Mouse (Mus musculus): ENCODE data around the gene Il17rc. TPM values are rescaled to one million over a fixed set of nuclear protein-coding genes. Genes with fewer than 3 reads are reported as not detected.

The Il17rc gene
- 1 to 10 TPM; 6.0 to 8.0 TPM for total RNA-seq (2021)
- long read RNA-seq, experiment 1, partial matches to known transcripts: 0 of 5 reads
- long read RNA-seq, experiment 1, other reads (novel, unspliced or antisense): 5 of 5 reads
- long read RNA-seq, experiment 2, partial matches to known transcripts: 1 of 7 reads
- long read RNA-seq, experiment 2, other reads (novel, unspliced or antisense): 6 of 7 reads

DNA sequence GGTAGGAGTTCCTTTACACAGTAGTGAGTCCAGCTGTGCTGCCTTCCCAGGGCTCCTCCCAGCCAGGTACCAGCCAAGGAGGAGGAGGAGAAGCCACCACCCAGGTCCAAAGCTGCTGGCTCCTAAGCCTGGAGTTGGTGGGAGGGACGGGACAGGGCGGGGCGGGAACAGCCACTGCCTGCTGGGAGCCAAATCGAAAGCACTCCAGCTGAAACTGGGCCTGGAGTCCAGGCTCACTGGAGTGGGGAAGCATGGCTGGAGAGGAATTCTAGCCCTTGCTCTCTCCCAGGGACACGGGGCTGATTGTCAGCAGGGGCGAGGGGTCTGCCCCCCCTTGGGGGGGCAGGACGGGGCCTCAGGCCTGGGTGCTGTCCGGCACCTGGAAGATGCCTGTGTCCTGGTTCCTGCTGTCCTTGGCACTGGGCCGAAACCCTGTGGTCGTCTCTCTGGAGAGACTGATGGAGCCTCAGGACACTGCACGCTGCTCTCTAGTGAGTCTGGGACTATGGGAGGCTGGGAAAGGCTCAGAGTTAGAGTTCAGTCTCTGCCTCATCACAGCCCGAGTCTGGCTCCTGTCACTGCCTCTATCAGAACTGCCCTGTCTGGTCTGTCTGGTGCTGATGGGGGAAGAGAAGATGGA, at the start of gene Il17rc:
Gene Il17rc (plus strand): TSS at position 131 of the 640 bp plus-strand sequence.
- peak; percentile 82 for DNase-seq

DNA sequence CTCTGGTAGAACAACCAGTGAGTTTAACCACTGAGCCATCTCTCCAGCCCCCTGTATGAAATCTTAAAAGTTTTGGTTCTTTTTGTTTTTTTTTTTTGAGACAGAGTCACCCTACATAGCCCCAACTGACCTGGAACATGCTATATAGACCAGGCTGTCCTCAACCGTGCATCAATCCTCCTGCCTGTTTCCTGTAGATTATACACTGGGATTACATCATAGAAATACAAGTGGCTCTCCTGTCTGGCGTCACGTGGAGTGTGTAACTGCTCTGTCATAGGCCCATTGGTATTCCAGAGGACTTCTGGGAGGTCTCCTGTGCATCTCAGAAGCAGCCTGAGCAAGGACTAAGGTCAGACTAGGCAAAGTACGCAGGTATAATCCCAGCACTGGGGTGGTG, 48.2 kb upstream of the Il17rc start:
- no peak for DNase-seq

DNA sequence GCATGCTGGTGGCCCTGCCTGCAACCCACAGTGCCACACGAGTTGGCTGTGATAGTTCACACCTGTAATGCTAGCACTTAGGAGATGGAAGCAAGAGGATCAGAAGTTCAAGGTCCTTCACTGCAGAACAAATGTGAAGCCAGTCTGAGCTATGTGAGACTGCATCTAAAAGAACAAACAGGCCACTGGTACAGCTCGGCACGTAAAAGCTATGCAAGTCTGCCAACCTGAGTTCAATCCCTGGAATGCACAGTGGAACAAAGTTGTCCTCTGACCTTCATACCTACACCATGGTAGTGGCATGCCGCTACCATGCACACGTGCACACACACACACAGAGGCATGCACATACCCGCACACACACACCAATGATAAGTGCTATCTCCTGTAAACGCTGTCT, 47.0 kb upstream of the Il17rc start:
- DNase-seq: no peak

DNA sequence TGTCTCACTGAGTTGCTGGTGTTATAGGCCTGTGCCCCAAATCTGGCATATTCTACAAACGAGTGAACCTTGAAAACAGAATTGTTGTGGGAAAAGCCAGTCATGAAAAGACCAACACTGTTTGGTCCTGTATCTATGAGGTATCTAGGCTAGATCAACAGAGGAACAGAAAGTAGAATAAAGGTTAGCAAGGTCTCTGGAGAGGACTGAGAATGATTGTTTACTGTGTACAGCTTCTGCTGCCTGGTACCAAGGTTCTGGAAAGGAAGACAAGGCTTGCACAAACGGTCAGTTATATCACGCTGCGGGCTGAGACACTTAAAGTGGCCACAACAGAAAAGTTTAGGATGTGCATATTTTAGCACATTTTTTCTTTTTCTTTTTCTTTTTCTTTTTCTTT, 44.5 kb upstream of the Il17rc start:
- no peak for DNase-seq

DNA sequence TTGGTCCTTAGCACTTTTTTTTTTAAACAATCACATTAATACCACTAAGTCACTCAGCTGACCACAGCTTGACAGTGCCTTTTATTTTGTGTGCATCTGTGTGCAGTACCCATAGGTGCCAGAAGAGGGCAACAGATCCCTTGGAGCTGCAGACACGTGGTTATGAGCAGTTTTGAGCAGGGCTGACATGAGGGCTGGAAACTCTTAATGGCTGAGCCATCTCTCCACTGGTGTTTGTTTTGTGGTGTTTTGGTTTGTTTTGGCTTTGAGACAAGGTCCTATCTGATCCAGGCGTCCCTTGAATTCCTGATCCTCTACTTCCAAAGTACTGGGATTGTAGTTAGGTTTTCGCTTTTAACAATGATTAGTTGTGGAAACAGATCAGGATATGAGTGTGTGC, 43.8 kb upstream of the Il17rc start:
- DNase-seq: no peak

DNA sequence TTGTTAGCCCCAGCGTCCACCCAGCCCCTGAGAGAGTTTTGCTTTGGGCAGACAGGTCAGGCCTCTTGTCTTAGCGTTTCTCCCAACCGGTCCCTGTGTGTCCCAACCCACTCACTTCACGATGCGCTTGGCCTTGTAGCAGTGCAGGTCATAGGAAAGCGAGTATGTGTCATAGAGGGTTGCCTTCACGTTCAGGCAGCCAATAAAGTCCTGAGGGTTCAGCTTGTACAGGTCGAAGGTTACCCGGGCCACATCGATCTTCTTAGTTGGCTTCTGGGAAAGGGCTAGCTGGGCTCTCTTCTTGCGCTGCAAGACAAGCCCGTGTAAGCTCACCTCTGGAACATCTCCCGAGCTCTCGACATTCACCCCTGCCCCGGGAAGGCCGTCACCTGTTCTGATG, 43.2 kb upstream of the Il17rc start:
- DNase-seq: no peak

DNA sequence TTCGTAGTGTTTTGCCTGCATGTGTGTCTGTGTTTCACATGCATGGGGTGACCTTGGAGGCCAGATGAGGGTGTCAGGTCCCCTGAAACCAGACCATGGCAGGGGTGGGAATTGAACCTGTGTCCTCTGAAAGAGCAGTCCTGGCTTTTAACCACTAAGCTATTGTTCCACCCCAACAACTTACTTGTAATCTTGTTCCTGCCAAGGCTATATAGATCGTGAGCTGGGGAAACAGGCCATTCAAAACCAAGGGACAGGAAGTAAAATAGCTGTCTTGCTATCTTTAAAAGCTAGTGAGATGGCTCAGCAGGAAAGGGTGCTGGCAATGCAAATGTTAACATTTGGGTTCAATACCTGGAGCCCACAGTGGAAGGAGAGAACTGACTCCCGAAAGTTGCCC, 41.3 kb upstream of the Il17rc start:
- no peak for DNase-seq

DNA sequence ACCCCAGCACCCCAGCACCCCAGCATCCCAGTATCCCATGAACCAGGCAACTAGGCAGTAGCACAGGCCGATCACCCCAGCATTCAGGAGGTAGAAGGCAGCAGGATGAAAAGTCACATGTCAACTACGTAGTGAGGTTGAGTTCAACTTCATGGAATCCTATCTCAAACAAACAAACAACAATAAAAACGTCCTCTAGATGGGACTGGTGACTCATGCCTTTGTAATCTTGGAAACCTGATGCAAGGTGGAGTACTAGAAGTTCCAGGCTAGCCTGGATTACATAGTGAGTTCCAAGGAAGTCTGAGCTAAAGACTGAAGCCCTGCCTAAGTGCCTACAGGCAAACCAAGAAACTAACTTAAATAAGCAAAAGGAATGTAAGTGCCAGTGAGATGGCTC, 40.4 kb upstream of the Il17rc start:
- no peak for DNase-seq

DNA sequence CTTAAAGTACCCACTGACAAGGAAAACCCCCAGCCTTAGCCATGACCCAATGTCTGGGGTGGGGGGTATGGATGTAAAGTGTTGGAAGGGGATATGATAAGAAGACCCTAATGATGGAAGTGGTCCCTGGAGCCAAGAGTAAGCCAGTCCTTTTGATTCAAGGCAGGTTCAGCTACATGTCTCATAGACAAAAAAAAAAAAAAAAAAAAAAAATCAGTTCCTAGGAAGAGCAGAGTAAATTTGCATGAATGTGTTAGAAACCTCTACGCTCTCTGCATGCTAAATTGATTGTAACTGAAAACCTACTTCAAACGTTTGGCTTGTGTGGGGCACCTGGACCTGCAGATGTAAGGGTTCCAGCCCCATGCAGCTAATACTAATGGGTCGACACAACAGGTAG, 39.4 kb upstream of the Il17rc start:
- DNase-seq: no peak

DNA sequence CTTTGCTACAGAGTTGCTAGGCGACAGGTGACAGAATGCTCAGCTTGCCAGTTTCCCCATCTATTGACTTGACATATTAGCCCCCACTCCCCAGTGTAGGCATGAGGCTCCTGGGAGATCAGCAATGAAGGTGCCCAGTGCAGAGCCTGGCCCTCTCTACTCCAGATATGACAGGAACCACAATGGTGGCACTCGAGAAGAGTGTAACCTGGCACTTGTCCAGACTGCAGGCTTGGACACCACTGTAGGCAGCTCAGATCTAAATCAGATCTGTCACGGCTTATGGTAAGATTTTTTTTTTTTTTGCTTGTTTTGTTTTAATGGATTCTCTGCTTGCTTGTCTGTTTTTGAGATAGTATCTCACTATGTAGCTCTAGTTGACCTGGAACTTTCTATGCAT, 37.6 kb upstream of the Il17rc start:
- no peak for DNase-seq

DNA sequence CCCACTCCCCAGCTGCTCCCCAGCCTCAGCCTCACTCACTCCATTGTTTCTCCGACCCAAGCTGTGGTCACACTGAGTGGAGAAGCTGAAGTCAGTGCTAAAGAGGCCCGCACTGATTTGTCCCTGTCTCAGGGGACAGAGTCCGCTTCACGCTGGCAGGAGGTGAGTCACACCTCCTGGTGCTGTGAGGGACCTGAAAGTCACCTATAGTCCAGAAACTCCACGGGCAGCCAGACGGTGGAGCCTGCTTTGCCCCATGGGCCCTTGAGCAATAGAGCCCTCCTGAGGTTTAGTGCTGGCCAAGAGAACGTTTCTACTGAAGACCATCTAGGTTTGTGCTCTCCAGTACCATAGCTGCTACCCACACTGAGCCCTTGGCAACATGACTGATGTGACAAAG, 36.5 kb upstream of the Il17rc start:
- DNase-seq: no peak

DNA sequence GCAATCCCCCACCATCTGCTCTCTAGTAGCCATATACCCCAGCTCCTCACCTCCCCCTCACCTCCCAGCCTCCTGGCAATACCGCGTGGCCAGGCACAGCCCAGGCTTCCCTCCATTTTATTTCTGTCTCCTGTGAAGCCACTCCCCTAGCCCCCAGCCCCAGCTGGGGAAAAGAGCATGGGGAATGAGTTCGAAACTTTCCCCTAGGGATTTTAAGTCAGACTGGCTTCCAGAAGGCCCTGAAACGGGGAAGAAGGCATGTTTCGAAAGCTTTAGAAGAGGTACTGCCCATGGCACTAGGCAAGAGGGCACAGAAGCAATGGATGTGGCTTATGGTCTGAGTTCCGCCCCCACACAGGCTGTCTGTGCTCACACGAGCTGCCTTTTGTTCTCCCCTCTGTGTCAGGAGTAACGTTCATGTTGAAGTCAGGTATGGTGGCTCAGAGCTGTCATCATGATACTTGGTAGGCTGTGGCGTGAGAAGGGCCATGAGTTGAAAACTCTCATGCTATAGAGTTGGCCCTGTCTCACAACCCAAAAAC, 35.5 kb upstream of the Il17rc start, which contains the start of gene Cidec:
Gene Cidec (minus strand): TSS at position 97 of the 542 bp plus-strand sequence.
- no peak for DNase-seq

DNA sequence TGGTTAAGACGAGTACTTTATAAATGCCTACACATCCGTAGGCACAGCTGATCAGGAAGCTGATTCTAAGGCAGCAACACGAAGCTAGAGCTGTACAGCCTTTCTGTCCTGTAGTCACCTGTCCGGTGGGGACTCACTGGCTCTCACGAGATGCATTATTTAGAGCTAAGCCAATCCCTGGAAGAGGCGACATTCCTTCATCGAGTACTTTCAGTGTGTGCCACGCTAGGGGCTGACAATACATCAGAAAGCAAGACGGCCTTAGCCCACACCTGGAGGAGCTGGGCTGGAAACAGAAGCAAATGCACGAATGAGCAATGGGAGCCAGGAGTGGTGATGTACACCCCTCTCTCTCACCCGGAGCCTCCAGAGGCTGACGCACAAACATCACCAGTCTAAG, 34.1 kb upstream of the Il17rc start:
- DNase-seq: no peak

DNA sequence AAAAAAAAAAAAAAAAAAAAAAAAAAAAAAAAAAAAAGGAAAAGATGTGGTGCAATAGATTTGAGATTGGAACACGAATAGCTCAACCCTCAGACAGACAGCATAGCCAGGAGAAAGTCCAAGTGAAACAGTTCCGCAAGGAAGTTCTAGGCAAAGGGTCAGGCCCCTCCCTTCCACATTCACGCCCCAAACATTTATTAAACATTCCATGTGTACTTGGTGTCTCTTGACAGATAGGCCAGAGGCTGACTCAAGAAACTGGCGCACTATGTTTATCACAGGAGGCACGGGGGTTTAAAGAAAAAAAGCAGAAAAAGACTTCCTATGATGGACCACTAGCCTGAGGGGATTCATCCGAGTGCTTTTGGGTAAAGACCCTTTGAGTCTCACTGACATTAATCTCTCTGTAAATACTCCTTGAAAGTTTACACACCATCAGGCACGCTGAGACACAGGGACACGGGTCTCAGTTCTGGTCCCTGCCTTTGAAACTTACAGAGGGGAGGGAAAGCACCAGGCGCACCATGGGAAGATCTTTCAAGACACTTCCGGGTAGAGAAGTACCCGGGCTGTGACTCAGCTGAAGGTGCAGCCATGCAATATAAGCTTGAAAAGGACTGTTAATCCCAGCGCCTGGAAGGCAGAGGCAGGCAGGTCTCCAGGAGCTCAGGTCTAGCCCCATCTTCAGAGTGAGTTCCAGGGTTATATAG, 32.4 kb upstream of the Il17rc start:
- no peak for DNase-seq

DNA sequence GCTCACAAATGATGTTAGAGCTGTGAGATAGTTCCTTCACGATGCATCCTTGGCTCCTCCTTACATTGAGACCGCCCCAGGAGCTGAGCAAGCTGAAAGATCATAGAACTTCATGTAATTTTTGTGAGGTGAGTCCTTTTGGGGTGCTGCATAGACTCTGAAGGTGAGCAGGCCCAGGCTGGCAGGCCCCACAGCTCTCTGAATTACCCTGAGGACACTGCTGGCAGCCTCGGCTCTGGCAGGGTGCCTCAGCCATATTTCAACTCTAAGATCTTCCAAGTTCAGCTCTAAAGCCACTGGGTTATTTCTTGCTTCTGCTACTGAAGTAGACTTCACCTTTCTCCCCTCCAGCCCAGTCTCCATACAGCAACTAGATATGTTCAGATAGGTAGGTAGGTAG, 30.5 kb upstream of the Il17rc start:
- no peak for DNase-seq

DNA sequence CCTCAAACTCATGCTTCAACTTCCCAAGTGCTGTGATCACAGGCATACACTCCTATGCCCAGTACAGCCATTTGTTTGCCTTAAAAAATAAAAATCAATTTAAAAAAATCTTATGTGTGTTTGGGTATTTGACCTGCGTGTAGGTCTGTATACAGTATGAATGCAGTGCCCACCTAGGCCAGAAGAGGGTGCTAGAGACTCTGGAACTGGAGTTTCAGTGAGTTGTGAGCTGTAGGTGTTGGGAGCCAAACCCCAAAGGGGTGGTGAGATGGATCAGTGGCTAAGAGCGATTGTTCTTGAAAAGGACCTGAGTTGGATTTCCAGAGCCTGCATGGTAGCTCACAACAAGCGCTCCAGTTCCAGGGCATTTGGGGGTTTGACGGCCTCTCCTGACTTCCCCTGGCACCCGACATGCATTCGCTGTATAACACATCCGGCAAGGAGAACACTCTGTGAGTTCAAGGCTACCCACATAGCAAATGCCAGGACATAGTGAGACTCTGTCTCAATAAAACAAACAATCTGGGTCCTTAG, 30.0 kb upstream of the Il17rc start:
- peak; percentile 29 for DNase-seq

DNA sequence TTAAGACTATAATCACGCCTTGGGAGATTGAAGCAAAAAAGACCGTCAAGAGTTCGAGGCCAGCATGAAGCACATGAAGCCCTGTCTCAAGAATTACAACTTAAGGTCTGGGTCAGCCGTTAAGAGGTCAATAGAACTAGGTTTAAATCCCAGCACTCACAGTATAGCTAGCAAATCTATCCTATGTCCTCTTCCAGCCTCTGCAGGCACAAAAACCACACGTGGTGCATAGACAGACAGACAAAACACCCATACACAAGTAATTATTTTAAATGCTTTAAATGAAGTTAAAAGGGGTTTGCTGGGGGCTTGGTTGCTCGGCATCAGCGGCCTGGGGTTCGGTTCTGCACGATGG, 29.2 kb upstream of the Il17rc start:
- DNase-seq: no peak

DNA sequence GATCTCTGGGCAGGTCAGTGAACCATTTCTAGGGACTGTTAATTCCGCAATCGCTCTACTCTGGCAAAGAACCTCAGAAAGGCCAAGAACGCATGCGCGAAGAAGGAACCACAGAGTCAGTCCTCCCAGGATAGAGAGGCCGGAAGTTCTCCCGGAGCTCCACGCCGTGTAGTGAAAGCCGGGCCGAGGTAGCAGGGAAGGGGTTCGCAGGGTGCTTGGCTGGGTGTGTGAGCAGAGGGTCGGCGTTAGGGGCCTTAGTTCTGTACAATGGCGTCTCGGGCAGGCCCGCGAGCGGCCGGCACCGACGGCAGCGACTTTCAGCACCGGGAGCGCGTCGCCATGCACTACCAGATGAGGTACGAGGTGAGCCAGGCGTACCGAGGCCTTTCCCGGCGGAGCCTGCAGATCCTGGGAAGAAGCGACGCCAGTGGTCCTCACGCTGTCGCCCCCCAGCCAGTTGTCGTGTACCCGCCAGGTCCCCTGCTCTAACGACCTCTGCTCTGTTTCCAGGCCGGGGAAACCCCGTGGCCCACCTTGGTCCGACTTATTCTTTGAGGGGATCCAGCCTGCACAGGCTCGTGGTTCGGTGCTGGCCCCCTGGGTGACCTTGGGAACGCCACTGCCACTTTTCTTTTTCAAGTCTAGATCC, 28.7 kb upstream of the Il17rc start, which contains the start of gene Jagn1:
Gene Jagn1 (plus strand): TSS at position 128 of the 649 bp plus-strand sequence.
- peak; percentile 87 for DNase-seq

DNA sequence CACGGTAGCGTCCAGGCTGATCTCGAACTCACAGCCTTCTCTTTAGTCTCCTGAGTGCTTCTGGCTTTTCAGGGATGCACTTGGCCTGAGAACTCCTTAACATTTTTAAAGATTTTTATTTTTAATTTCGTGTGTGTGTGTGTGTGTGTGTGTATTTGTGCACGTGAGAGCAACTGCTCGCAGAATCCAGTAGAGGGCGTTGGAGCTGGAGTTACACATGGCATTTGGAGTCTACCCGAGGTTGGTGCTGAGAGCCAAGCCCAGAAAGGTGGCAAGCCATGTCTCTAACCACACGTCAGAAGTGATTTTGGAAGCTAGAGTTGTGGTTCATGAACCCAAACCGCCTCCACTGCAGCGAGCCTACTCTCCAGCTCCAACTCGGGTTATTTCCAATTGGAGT, 28.1 kb upstream of the Il17rc start:
- no peak for DNase-seq

DNA sequence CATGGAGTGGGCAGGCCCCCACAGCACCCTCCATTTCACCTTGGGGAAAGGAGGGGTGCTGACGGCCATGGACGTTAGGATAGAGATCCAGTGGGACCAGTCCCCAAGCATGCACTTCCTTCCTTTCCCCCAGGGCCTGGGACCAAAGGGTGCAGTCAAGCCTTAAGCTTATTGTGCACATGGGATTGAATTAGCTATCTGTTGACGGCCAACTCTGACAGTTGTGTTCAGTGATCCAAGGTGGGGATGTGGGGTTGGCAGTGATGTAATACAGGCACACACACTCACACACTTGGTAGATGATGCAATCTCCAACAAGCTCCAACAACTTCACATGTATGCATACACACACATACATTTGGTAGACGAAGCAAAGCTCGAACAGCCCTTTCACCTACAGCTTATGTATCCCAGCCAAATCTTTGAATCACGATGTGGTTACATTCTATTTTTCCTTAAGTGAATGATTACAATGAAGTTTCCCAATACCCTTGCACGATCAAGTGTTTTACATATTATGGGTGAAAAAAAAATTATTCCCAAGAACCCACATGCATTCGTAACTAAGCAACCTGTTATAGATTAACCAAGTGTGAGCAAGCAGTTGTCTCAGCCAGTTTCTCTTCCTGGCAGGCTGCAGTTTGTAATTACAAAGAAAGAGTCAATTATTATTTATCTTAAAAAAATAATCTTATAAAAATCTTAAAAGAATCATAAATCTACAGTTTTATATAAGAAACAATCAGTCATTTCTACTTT, 26.8 kb upstream of the Il17rc start:
- no peak for DNase-seq

DNA sequence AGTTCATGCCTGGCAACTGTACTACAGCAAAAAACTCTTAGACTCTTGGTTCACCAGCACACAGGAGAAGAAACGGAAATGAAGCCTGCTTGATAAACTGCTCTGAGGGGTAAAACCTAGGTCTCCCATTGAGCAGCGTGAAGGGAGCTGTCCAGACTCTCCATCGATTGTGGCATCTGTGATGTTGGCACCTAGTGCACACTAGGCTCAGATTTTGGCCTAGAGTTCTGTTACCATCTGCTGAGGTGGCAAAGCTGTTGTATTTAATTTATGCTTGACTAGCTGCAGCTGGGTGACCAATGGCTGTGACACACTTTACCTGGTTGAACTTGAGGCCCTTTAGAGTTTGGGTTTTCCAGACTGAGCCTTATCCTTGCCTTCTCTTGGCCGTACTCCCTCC, 23.6 kb upstream of the Il17rc start:
- DNase-seq: no peak

DNA sequence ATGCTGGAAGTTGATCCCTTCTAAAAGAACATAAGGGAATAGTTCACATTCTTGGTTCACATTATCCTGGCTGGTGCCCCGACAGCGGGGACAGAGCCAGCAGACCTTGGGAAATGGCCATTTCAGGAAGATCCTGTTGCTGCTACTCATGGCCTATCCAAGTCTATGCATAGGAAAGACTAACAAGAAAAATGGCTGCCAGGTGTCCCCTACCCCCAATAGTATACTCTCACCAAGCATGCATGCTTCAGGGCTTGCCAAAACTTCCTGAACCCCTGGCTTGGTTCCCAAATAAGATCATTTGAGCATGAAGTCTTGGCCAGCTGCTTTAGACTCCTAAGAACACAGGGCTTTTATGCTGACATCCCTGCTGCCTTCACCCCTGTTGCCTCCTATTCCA, 19.4 kb upstream of the Il17rc start:
- no peak for DNase-seq
